Mouse (Mus musculus) adrenal gland, postnatal 10 days (tissue): ENCODE measurements around the gene Tmem203. TPM values are rescaled to one million over a fixed set of nuclear protein-coding genes. Genes with fewer than 3 reads are reported as not detected.

Experiments used
- DNase-seq: peaks from one replicate; pipeline ENCODE4 v3.0.0; 2021; ENCODE audit warnings: mixed read lengths
- total RNA-seq, 2 experiments: library from RNA; stranded (reverse); gene quantifications; 2 replicates each; pipeline ENCODE4 v1.2.3; 2021

The Tmem203 gene
- total RNA-seq, 2 experiments from 2014 or later, result 27.7 to 31.0 TPM

DNA sequence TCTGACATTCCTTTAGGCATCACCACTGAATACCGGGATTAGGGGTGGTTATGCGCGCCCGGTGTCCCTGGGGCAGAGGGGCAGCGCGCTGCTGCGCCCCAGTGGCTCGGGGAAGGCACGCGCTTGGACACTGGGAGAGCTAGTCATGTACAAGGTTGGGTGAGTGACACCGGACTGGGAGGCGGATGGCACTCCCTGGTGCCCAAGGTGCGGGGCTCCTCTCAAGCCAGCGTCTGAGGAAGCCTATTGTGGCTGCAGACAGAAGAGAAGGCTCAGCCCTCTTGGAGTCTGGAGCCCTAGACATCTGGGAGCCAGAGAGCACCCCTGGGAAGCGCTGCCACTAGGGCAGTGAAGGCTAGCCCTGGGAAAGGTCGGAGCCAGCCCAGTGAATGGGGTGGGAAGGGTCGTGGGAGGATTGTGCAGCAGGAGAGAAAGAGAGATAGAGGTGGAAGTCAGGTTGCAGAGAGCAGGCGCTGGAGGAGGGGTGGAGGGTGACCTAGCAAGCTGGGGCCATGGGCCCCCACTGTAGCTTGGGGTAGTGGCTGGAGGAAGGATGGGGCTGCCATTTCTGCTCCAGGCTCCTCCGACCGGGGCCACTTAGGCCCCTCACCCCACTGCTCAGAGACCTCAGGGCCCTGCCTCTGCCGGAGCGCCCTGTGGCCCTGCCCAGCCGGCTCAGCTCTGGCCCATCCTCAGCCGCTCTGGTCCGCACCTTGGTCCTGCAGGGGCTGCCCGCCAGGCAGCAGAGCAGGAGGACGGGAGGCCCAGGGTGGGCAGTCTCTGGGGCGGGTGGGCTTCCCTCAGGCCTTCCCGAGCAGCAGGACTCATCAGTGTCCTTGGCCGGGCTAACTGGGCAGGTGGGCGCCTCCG, 36.2 kb downstream of the Tmem203 start:
- peak; percentile 22 for DNase-seq

DNA sequence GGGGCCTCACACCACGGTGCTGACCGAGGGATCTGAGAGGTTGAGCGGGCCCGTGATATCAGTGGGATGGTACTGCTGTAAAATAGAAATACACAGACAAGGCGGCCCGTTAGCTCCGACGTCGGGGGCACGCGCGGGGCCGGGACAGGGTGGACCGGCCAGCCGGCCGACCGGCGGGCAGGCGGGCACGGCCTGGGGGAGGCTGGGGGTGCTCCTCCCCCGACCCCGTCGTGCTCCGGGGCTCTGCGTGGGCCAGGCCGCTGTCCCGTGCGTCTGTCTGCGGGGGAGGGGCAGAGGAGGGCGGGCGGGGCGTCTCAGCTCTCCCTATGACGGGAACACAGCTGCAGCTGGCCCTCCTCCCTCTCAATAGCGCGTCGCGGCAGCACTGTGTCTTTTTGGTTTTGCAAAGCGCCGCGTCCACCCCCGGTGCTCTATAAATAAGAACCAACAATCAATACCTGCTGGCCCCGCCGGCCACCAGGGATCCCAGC, 36.9 kb downstream of the Tmem203 start:
- DNase-seq, result no peak

DNA sequence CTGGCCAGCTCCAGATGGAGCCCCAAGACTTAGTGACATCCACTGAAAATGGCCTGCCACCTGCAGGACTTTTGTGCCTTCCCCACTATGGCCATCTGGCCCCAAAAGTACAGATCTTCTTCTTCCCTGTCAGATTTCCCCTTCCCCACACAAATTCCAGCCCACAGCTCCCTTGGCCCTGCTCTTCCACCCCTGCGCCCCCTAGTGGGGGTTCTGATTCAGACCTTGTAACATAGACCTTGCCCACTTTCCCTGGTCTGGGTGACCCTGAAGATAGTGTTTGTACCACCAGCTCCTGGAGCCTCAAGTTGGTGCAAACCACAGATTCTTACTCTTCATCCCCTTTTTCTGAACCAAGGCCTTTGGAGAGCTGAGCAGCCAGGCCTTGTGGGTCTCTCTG, 37.6 kb downstream of the Tmem203 start:
- peak; percentile 87 for DNase-seq

DNA sequence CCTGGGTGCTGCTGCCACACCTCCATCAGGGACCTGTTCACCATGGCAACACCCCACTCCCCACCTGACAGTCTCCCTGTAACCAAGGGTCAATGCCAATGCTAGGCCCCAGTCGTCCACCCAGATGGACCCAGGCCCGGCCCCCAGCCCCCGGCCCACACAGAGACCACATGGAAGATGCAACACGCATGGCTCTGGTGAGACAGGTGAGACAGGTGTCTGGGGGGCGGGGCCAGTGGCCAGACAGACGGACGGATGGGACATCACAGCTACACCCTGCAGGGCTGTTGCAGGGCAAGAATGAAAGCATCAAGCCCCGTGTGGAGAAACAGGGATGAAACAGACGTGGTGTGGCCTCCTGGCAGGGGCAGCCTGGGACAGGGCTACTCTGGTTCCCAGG, 38.5 kb downstream of the Tmem203 start:
- no peak for DNase-seq

DNA sequence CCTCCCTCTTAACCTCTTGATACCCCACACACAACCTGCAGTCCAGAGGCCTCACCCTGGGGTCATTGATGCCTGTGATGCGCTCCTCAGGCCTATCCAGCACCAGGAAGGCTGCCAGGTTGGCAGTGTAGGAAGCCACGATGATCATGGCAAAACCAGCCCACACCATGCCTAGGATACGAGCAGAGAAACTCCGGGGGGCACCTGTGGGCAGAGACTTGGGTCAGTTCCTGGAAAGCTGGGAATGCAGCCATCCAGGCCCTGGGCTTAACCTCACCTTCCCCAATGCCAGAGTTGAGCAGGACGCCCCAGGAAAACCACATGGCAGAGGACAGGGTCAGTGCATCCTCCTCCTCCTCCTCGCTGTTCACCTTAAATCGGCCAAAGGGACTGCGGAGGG, 41.9 kb downstream of the Tmem203 start:
- no peak for DNase-seq

DNA sequence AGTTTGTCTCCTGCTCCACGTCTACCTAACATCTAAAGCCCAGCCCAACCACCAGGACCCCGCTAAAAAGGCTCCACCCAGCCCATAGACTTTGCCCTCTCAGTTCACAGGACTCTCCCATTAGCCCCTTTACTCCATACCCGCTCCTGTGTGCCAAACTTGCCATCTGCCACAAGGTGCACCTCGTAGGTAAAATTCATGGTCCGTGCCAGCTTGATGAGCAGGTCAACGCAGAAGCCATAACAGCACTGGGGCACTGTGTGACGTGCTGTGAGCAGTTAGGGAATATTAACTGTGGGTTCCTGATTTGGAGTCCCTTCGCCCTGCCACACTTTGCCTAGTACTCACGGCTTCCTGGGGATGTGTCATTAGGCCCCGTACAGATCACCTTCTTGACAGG, 42.8 kb downstream of the Tmem203 start:
- no peak for DNase-seq

DNA sequence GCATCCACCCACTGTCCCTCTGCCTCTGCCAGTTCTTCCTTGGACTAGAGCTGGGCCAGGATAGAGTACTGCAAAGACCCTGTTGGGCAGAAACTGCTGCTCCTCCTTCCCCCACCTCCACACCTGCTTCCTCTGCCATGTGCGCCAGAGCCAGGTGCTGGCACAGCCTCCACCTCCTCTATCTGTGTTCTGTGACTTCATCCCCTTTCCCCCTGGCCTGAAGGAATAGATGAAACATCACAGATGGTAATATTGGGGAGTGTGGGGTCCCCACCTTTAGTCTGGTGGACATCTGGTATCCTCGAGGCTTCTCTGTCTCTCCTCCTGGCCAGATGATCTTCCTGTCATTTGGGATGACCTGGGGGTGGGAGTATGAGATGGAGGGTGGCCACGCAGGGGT, 48.2 kb downstream of the Tmem203 start:
- DNase-seq, result no peak

DNA sequence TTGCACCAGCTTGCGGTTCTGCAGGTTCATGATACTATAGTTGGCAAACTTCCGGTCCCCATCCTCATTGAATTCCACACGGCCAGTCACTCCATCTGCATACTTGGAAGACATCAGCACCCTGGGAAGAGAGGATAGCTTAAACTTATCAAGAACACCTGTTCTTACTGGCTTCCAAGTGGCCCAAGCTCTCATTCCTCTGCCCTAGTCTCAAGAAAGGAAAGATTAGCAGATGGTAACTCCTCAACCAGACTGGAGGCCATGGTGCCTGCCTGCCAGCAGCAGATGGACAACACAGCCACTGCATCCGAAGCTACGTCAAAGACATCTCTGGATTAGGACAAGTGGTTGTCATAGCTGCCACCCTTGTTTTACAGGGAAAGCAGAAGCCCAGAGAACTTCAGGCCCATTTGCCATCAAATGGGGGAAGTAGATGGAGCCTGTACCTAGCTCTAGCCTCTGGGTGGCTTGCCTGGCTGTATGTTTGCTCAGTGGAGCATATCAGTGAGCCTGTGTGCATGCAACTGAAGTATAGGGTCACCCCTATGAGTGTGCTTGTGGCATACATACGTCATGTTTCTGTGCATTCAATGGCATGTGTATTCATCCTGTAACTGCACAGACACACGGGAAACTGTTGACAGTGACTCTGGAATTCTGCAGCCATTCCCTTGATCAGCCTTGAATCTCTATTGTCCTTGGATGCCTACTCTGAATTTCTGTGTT, 48.9 kb downstream of the Tmem203 start:
- no peak for DNase-seq

DNA sequence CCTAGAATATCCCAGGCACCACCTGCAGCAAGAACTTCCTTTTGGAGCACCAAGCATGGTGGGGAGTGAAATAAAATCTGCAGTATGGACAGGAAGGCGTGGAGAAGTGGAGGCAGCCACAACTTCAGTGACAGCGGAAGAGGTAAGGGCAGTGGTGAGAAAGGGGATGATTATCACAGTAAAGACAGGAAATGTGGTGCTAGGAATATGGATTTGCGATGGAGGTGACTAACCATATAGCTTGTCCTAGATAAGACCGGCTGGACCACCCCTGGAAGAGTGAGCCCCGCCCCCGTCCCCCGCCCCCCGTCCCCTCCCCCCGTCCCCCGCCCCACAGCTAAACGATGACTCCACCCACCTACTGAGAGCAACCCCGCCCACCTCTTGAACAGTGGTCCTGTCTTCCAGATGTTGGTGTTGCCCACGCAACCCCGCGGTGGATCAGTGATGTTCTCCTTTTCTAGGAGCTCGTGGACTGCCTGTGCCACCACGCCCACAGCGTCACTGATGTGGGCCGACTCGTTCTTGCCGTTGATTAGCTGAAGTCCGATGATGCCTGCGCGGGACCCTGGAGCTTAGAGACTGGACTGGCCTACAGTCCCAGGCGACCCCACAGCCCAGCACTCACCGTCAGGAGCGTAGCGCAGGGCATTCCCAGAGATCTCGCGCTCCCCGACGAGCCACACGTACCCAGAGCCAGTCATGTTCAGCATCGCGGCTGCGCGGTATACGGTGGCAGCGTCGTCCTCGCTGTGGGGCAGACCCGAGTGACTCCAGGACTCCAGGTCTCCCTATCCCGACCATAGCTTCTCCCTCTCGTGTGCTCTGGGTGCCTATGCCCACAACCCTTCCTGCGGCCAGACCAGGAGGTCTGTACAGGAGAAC, 49.7 kb downstream of the Tmem203 start:
- DNase-seq, result peak; percentile 29

Other genes starting within 250 kb of the Tmem203 start
- 10 to 100 TPM; 53.4 to 68.3 TPM for gene Nsmf, start 201.1 kb upstream of the Tmem203 start, total RNA-seq
- gene Entpd8, start 175.1 kb upstream of the Tmem203 start, total RNA-seq, result 1 to 10 TPM; 7.0 to 9.7 TPM
- gene Noxa1, start 160.3 kb upstream of the Tmem203 start, total RNA-seq, result not detected
- gene Nrarp, start 74.7 kb upstream of the Tmem203 start, total RNA-seq, result 10 to 100 TPM; 15.1 to 15.5 TPM
- gene Tor4a, start 58.6 kb upstream of the Tmem203 start, total RNA-seq, result 10 to 100 TPM; 13.9 to 19.5 TPM
- gene Nelfb, start 44.0 kb upstream of the Tmem203 start, total RNA-seq, result 10 to 100 TPM; 46.3 to 48.8 TPM
- gene Stpg3, start 40.8 kb upstream of the Tmem203 start, total RNA-seq, result not detected
- gene Fam166a, start 36.7 kb upstream of the Tmem203 start, total RNA-seq, result not detected
- 100 to 1,000 TPM; 264 to 293 TPM for gene Tubb4b, start 30.7 kb upstream of the Tmem203 start, total RNA-seq
- not detected for gene Slc34a3, start 21.1 kb upstream of the Tmem203 start, total RNA-seq
- not detected for gene Rnf224, start 18.7 kb upstream of the Tmem203 start, total RNA-seq
- 1 to 10 TPM; 6.4 to 7.3 TPM for gene Rnf208, start 13.2 kb upstream of the Tmem203 start, total RNA-seq
- gene Cysrt1, start 13.0 kb upstream of the Tmem203 start, total RNA-seq, result not detected
- gene AL732309.1, start 8.6 kb upstream of the Tmem203 start, total RNA-seq, result 1 to 10 TPM; 2.3 to 3.3 TPM
- 10 to 100 TPM; 11.2 to 11.4 TPM for gene Tprn, start 7.2 kb downstream of the Tmem203 start, total RNA-seq
- gene Ssna1, start 17.0 kb downstream of the Tmem203 start, total RNA-seq, result 10 to 100 TPM; 48.0 to 52.2 TPM
- gene Anapc2, start 17.0 kb downstream of the Tmem203 start, total RNA-seq, result 10 to 100 TPM; 61.0 to 73.1 TPM
- not detected for gene Tmem210, start 32.7 kb downstream of the Tmem203 start, total RNA-seq
- gene Lrrc26, start 34.5 kb downstream of the Tmem203 start, total RNA-seq, result not detected
- gene Grin1, start 63.7 kb downstream of the Tmem203 start, total RNA-seq, result 1 to 10 TPM; 7.3 to 9.6 TPM
- 10 to 100 TPM; 41.5 to 41.9 TPM for gene Man1b1, start 76.9 kb downstream of the Tmem203 start, total RNA-seq
- 10 to 100 TPM; 15.4 to 19.1 TPM for gene Dpp7, start 100.9 kb downstream of the Tmem203 start, total RNA-seq
- gene Uap1l1, start 110.2 kb downstream of the Tmem203 start, total RNA-seq, result 10 to 100 TPM; 11.2 to 11.8 TPM
- gene Sapcd2, start 116.9 kb downstream of the Tmem203 start, total RNA-seq, result 1 to 10 TPM; 3.3 to 5.3 TPM
- 10 to 100 TPM; 11.7 to 15.1 TPM for gene Entpd2, start 140.4 kb downstream of the Tmem203 start, total RNA-seq
- gene Npdc1, start 143.9 kb downstream of the Tmem203 start, total RNA-seq, result 10 to 100 TPM; 67.8 to 83.9 TPM
- 1 to 10 TPM in 1 of 2 experiments, under 1 TPM in 1; 0.67 to 1.1 TPM for gene Fut7, start 167.8 kb downstream of the Tmem203 start, total RNA-seq
- gene Abca2, start 173.3 kb downstream of the Tmem203 start, total RNA-seq, result 10 to 100 TPM; 21.1 to 27.4 TPM
- under 1 TPM; 0.90 to 0.91 TPM for gene Clic3, start 201.4 kb downstream of the Tmem203 start, total RNA-seq
- 10 to 100 TPM; 33.1 to 42.3 TPM for gene Paxx, start 205.7 kb downstream of the Tmem203 start, total RNA-seq
- 1 to 10 TPM; 3.8 to 3.9 TPM for gene Ptgds, start 214.6 kb downstream of the Tmem203 start, total RNA-seq
- gene Lcn12, start 238.5 kb downstream of the Tmem203 start, total RNA-seq, result not detected
- 10 to 100 TPM; 73.1 to 88.8 TPM for gene Fbxw5, start 245.3 kb downstream of the Tmem203 start, total RNA-seq
- 10 to 100 TPM; 16.8 to 42.9 TPM for gene C8g, start 246.3 kb downstream of the Tmem203 start, total RNA-seq